Mouse (Mus musculus) retina, adult 2 months (tissue): ENCODE measurements around the gene Cpped1.

ENCODE experiments used
- DNase-seq: peaks from one replicate; pipeline ENCODE4 v3.0.0-alpha.2; 2012; ENCODE audit warnings: low read depth, low spot score

Gene Cpped1

GRCm38 (mm10) chr16:11843441-11843840 is 65.8 kb downstream of the Cpped1 start:
- DNase-seq = no peak

- DNase-seq = no peak
Observed at GRCm38 (mm10) chr16:11833474-11833873, 75.8 kb downstream of the Cpped1 start.

- no peak for DNase-seq
Observed at GRCm38 (mm10) chr16:11828816-11829215, 80.4 kb downstream of the Cpped1 start.

- no peak for DNase-seq
Observed at GRCm38 (mm10) chr16:11824833-11825232, 84.4 kb downstream of the Cpped1 start.

GRCm38 (mm10) chr16:11824385-11824784 is 84.9 kb downstream of the Cpped1 start:
- DNase-seq = no peak

- no peak for DNase-seq
Observed at GRCm38 (mm10) chr16:11820791-11821190, 88.5 kb downstream of the Cpped1 start.

GRCm38 (mm10) chr16:11814935-11815650 is 94.2 kb downstream of the Cpped1 start:
- no peak for DNase-seq

GRCm38 (mm10) chr16:11812119-11812518 is 97.1 kb downstream of the Cpped1 start:
- DNase-seq = no peak

GRCm38 (mm10) chr16:11809615-11810014 is 99.6 kb downstream of the Cpped1 start:
- DNase-seq = no peak

GRCm38 (mm10) chr16:11801960-11802539 is 107.2 kb downstream of the Cpped1 start:
- no peak for DNase-seq

- DNase-seq = no peak
Observed at GRCm38 (mm10) chr16:11795758-11796460, 113.3 kb downstream of the Cpped1 start.

- DNase-seq = no peak
Observed at GRCm38 (mm10) chr16:11794628-11795027, 114.6 kb downstream of the Cpped1 start.

- no peak for DNase-seq
Observed at GRCm38 (mm10) chr16:11793391-11793790, 115.9 kb downstream of the Cpped1 start.

- no peak for DNase-seq
Observed at GRCm38 (mm10) chr16:11790476-11790875, 118.8 kb downstream of the Cpped1 start.

- DNase-seq = no peak
Observed at GRCm38 (mm10) chr16:11785806-11786205, 123.4 kb downstream of the Cpped1 start.

- no peak for DNase-seq
Observed at GRCm38 (mm10) chr16:11784354-11784753, 124.9 kb downstream of the Cpped1 start.

- DNase-seq = no peak
Observed at GRCm38 (mm10) chr16:11783337-11783736, 125.9 kb downstream of the Cpped1 start.

- DNase-seq = no peak
Observed at GRCm38 (mm10) chr16:11782082-11782481, 127.2 kb downstream of the Cpped1 start.

- DNase-seq = no peak
Observed at GRCm38 (mm10) chr16:11778715-11779460, 130.4 kb downstream of the Cpped1 start.

GRCm38 (mm10) chr16:11778191-11778590 is 131.1 kb downstream of the Cpped1 start:
- DNase-seq = no peak

GRCm38 (mm10) chr16:11776528-11776927 is 132.7 kb downstream of the Cpped1 start:
- no peak for DNase-seq

- no peak for DNase-seq
Observed at GRCm38 (mm10) chr16:11774321-11774720, 134.9 kb downstream of the Cpped1 start.
